Mouse (Mus musculus) bone marrow macrophage, adult 2 months (primary cell): ENCODE data around the gene Tpcn2.

ENCODE experiments used
- CTCF ChIP-seq: IDR thresholded peaks from 2 replicates; pipeline ENCODE4 v1.5.1; 2012; ENCODE audit warnings: low read depth, mild to moderate bottlenecking, low read length, moderate library complexity
- POLR2A ChIP-seq: IDR thresholded peaks from 2 replicates; pipeline ENCODE4 v1.6.1; 2012; ENCODE audit warnings: mild to moderate bottlenecking, low read depth, low read length, borderline replicate concordance

DNA sequence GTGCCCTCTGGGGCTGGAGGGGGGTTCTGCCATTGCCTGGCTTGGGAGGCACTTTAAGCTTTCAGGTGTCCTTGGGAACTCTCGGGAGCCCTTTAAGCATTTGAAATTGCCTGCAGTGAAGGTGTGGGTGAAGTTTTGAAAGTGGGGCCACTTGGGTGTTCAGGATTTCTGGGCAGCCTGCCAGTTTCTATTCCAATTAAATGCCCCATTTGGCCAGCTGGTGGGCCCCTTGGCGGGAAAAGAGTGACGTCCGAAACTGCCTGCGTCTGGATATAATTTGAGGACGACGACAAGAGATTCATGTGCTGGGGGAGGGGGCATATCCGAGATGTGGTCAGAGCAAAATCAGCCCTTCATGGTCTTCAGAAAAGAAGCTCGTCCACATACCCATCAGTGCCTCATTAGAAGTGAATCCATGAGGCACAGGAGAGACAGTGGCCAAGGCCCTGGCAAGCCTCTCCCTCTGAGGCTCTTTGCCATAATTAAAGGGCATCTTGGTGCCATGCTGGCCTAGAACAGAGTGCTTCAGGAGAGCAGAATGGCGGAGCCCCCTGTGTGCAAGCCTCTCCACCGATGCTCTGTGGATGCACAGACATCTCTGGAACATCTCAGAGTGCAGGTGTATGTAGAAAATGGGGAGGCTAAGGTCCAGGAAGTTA, 102.3 kb downstream of the Tpcn2 start:
- TF ChIP-seq POLR2A (no peak), CTCF (no peak)
